Mouse (Mus musculus) G1E (cell line): Measurements from ENCODE around the gene Trim25. TPM values are rescaled to one million over a fixed set of nuclear protein-coding genes. Genes with fewer than 3 reads are reported as not detected.

ENCODE experiments used
- ATAC-seq: 2 replicates; pipeline ENCODE4 v1.8.0; 2016; ENCODE audit warnings: mild to moderate bottlenecking; ENCODE audit not compliant: insufficient number of reproducible peaks, poor library complexity, low FRiP score, severe bottlenecking; ENCODE audit errors: extremely low read depth
- DNase-seq: peaks from one replicate; pipeline ENCODE4 v3.0.0; 2012; ENCODE audit warnings: low spot score
- H3K27me3 ChIP-seq: 2 replicates; pipeline ENCODE4 v1.6.1; 2012; ENCODE audit warnings: mild to moderate bottlenecking, low read length, inconsistent platforms; ENCODE audit not compliant: insufficient read depth
- H3K36me3 ChIP-seq: replicated peaks from 2 replicates; pipeline ENCODE3; 2012; ENCODE audit warnings: mild to moderate bottlenecking, inconsistent platforms
- H3K4me1 ChIP-seq: 2 replicates; pipeline ENCODE4 v1.6.1; 2012; ENCODE audit warnings: low read depth, low read length, inconsistent platforms, mixed read lengths; ENCODE audit not compliant: insufficient read depth
- H3K4me3 ChIP-seq: 2 replicates; pipeline ENCODE4 v1.5.1; 2012; ENCODE audit warnings: low read depth, mild to moderate bottlenecking, inconsistent platforms, low read length, moderate library complexity, mixed read lengths
- H3K9me3 ChIP-seq: replicated peaks from 2 replicates; pipeline ENCODE4 v1.6.1; 2012; ENCODE audit warnings: inconsistent platforms
- CTCF ChIP-seq: IDR thresholded peaks from 2 replicates; pipeline ENCODE4 v1.5.1; 2012; ENCODE audit warnings: low read depth, low read length, inconsistent platforms, mixed read lengths
- GATA1 ChIP-seq: IDR thresholded peaks from 2 replicates; pipeline ENCODE4 v1.6.1; 2012; ENCODE audit warnings: borderline replicate concordance, low read length, inconsistent platforms, mixed read lengths
- GATA2 ChIP-seq: IDR thresholded peaks from 2 replicates; pipeline ENCODE4 v1.6.1; 2012; ENCODE audit warnings: low read depth, low read length, inconsistent platforms, borderline replicate concordance
- POLR2AphosphoS5 ChIP-seq: IDR thresholded peaks from 2 replicates; pipeline ENCODE4 v1.6.1; 2012; ENCODE audit warnings: low read depth, low read length, inconsistent platforms; ENCODE audit not compliant: insufficient replicate concordance
- TAL1 ChIP-seq: conservative IDR thresholded peaks from 2 replicates; pipeline ENCODE4 v1.6.1; 2012; ENCODE audit warnings: low read depth, low read length, inconsistent platforms, mixed read lengths
- polyA plus RNA-seq: library from polyadenylated mRNA; stranded (reverse); fragments of >175 nt; gene quantifications from 2 replicates; pipeline ENCODE4 v1.2.3, GENCODE M21; 2012
- total RNA-seq, 2 experiments: library from RNA; stranded (forward) in 1 of 2; stranded (reverse) in 1 of 2; fragments of 200-1000 nt in 1 of 2; fragments of >200 nt in 1 of 2; fragmentation: Nextera tagmentation in 1 of 2; gene quantifications; 2 replicates each; pipeline ENCODE4 v1.2.3; 2014 to 2017

The Trim25 gene
- total and polyA plus RNA-seq, 3 experiments, result 36.4 to 75.4 (median 69.6) TPM

- Histone ChIP-seq H3K27me3 (no peaks in the 10 kb centered on the region), H3K4me1 (peaks cover 70% of the 10 kb centered on the region), H3K9me3 (no peaks in the 10 kb centered on the region), H3K36me3 (peaks cover 49% of the 10 kb centered on the region), H3K4me3 (peak overlapping the region; percentile 100)
- TF ChIP-seq TAL1 (no peak), POLR2AphosphoS5 (no peak), GATA1 (no peak), CTCF (no peak), GATA2 (no peak)
- ATAC-seq (no peak), DNase-seq (no peak)
These were observed 1.3 kb downstream of the Trim25 start for GRCm38 (mm10) chr11:89000527-89000819.

- peaks cover 60% of the 10 kb centered on the region for H3K36me3 ChIP-seq
- ATAC-seq, result no peak
- H3K27me3 ChIP-seq, result no peaks in the 10 kb centered on the region
- H3K4me1 ChIP-seq, result peaks cover 74% of the 10 kb centered on the region
- H3K4me3 ChIP-seq, result peak overlapping the region; percentile 100
- H3K9me3 ChIP-seq, result no peaks in the 10 kb centered on the region
- DNase-seq, result no peak
- TF ChIP-seq GATA1, result no peak
- no peak for TF ChIP-seq POLR2AphosphoS5
- no peak for TF ChIP-seq GATA2
- no peak for TF ChIP-seq TAL1
- TF ChIP-seq CTCF, result no peak
These were observed 2.4 kb downstream of the Trim25 start for GRCm38 (mm10) chr11:89001569-89001968.

DNA sequence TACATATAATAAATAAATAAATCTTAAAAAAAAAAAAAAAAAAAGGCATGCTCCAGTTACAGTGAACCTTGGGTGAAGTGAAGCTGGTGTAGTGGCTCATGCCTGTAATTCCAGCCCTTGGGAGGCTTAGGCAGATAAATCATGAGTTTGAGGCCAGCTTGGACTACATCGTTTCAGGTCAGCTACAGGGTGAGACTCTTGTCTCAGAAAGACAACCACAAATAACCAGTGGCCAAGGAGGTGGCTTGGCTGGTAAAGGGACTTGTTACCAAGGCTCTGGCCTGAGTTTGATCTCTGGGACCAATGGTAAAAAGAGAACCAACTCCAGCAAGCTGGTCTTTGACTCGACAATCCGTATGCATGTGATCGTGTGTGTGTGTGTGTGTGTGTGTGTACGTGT is 2.9 kb downstream of the Trim25 start:
- Histone ChIP-seq H3K4me3 (peak overlapping the region; percentile 64), H3K36me3 (peaks cover 63% of the 10 kb centered on the region), H3K9me3 (no peaks in the 10 kb centered on the region), H3K4me1 (peaks cover 69% of the 10 kb centered on the region), H3K27me3 (no peaks in the 10 kb centered on the region)
- no peak for ATAC-seq
- TF ChIP-seq POLR2AphosphoS5 (no peak), CTCF (no peak), GATA2 (no peak), GATA1 (no peak), TAL1 (no peak)
- no peak for DNase-seq

DNA sequence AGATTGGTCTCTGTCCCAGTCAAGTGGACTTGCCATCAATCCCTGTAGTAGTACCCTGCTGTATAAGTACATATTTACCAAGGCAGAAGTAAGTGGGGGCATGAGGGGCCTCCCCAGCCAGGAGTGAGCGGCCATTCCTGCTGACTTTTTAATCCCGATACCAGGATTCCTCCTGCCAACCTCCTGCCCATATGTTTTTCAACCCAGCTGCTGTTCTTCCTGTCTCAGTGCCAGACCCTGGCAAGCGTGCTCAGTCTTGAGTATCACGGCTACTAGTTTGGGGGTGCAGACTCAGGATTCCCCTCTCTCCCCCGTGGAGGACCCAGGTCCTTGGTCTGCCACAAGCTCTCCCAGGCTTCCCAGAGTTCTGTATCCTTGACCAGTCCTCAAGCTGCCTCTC is 3.4 kb downstream of the Trim25 start:
- TF ChIP-seq CTCF (no peak), TAL1 (no peak), GATA1 (no peak), GATA2 (no peak), POLR2AphosphoS5 (no peak)
- Histone ChIP-seq H3K4me1 (peaks cover 68% of the 10 kb centered on the region), H3K4me3 (peak overlapping the region; percentile 64; the same call in 1 of the 2 replicates), H3K36me3 (peaks cover 69% of the 10 kb centered on the region), H3K9me3 (no peaks in the 10 kb centered on the region), H3K27me3 (no peaks in the 10 kb centered on the region)
- ATAC-seq (no peak), DNase-seq (no peak)

- Histone ChIP-seq H3K36me3 (peaks cover 72% of the 10 kb centered on the region), H3K9me3 (no peaks in the 10 kb centered on the region), H3K4me1 (peaks cover 66% of the 10 kb centered on the region), H3K4me3 (peak overlapping the region; percentile 64; the same call in 1 of the 2 replicates), H3K27me3 (no peaks in the 10 kb centered on the region)
- DNase-seq, result no peak
- ATAC-seq, result no peak
- TF ChIP-seq GATA1 (no peak), POLR2AphosphoS5 (no peak), CTCF (no peak), TAL1 (no peak), GATA2 (no peak)
These were observed 3.9 kb downstream of the Trim25 start for GRCm38 (mm10) chr11:89003078-89003477.

- peaks cover 60% of the 10 kb centered on the region for H3K4me1 ChIP-seq
- peaks cover 79% of the 10 kb centered on the region for H3K36me3 ChIP-seq
- no peaks in the 10 kb centered on the region for H3K27me3 ChIP-seq
- no peak for DNase-seq
- H3K4me3 ChIP-seq, result peak overlapping the region; percentile 53; the same call in 1 of the 2 replicates
- ATAC-seq, result no peak
- H3K9me3 ChIP-seq, result no peaks in the 10 kb centered on the region
- TF ChIP-seq CTCF, result no peak
These were observed 4.5 kb downstream of the Trim25 start for GRCm38 (mm10) chr11:89003726-89004125.

GRCm38 (mm10) chr11:89005473-89005872 is 6.3 kb downstream of the Trim25 start:
- DNase-seq, result no peak
- TF ChIP-seq CTCF, result no peak
- TF ChIP-seq TAL1, result no peak
- TF ChIP-seq GATA2, result no peak
- no peak for TF ChIP-seq GATA1
- TF ChIP-seq POLR2AphosphoS5, result no peak
- H3K4me1 ChIP-seq, result peaks cover 57% of the 10 kb centered on the region
- no peak overlapping the region for H3K4me3 ChIP-seq
- no peaks in the 10 kb centered on the region for H3K27me3 ChIP-seq
- peaks cover 94% of the 10 kb centered on the region for H3K36me3 ChIP-seq
- no peak for ATAC-seq
- no peaks in the 10 kb centered on the region for H3K9me3 ChIP-seq
